Mouse (Mus musculus) lung, adult 2 months (tissue): ENCODE data around the gene Lipc.

Source experiments
- CTCF ChIP-seq: fragments of 200-500 bp; IDR thresholded peaks from 2 replicates; pipeline ENCODE4 v1.5.1; 2011; ENCODE audit warnings: mild to moderate bottlenecking, low read length, control low read depth; ENCODE audit not compliant: insufficient read depth
- POLR2A ChIP-seq: fragments of 200-500 bp; IDR thresholded peaks from 2 replicates; pipeline ENCODE4 v1.6.1; 2011; ENCODE audit warnings: low read depth, mild to moderate bottlenecking, control low read depth, low read length, borderline replicate concordance; ENCODE audit errors: extremely low read depth

DNA sequence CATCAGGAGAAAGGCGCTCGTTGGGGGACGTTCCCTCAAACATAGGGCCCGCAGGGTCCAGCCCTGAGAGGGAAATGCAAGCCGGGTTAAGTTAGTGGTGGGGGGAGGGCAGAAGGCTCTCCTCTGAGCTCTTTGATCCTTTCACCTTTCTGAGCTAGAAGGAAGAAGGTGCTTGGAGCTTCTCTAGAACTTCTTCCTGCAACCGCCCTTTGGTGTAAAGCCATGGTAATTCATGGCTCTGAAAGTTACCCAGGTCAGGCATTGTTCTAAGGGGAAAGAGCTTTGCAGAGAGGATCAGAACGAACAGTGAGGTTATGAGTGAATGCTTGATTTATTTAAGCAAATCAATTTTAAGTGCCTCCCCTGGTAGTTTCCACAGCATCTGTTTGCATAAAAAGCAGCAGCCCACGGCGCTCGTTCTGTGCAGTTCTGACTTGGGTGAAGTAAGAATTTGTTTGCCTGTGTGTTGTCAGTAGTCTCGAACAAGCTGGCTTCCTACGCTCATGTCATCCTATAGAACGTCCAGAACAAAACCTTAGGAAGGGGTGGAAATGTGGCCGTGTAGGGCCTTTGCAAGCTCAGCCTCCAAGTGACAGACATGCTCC, 135.2 kb downstream of the Lipc start:
- TF ChIP-seq CTCF (no peak), POLR2A (no peak)
